Mouse (Mus musculus) spleen, adult 2 months (tissue): Measurements from ENCODE around the gene Gm379. TPM values are rescaled to one million over a fixed set of nuclear protein-coding genes. Genes with fewer than 3 reads are reported as not detected.

Experiments
- DNase-seq, 2 experiments: peaks; one replicate each; pipeline versions ENCODE4 v3.0.0 to v3.0.0-alpha.2; 2012 to 2021; ENCODE audit warnings: low spot score in 2 of 2, low read depth in 1 of 2
- H3K27ac ChIP-seq: fragments of 200-500 bp; 2 replicates; pipeline ENCODE4 v1.5.1; 2012; ENCODE audit warnings: low read length, inconsistent platforms; ENCODE audit not compliant: insufficient read depth
- H3K27me3 ChIP-seq: fragments of 200-500 bp; 2 replicates; pipeline ENCODE4 v1.6.1; 2012; ENCODE audit warnings: mild to moderate bottlenecking, moderate library complexity, low read length, inconsistent platforms; ENCODE audit not compliant: control insufficient read depth, insufficient read depth
- H3K36me3 ChIP-seq: fragments of 200-500 bp; 2 replicates; pipeline ENCODE4 v1.6.1; 2012; ENCODE audit warnings: mild to moderate bottlenecking, low read length, inconsistent platforms; ENCODE audit not compliant: control insufficient read depth, insufficient read depth
- H3K4me1 ChIP-seq: fragments of 200-500 bp; 2 replicates; pipeline ENCODE4 v1.6.1; 2011; ENCODE audit warnings: inconsistent platforms; ENCODE audit not compliant: control insufficient read depth, insufficient read depth, insufficient read length
- H3K4me3 ChIP-seq: fragments of 200-500 bp; 2 replicates; pipeline ENCODE4 v1.5.1; 2011; ENCODE audit warnings: mild to moderate bottlenecking, inconsistent platforms; ENCODE audit not compliant: insufficient read depth, insufficient read length; ENCODE audit errors: extremely low read depth
- CTCF ChIP-seq: fragments of 200-500 bp; IDR thresholded peaks from 2 replicates; pipeline ENCODE4 v1.5.1; 2011; ENCODE audit warnings: mild to moderate bottlenecking, inconsistent platforms; ENCODE audit not compliant: insufficient read depth, insufficient read length, insufficient replicate concordance; ENCODE audit errors: extremely low read depth
- POLR2A ChIP-seq: fragments of 200-500 bp; IDR thresholded peaks from 2 replicates; pipeline ENCODE4 v1.6.1; 2011; ENCODE audit warnings: low read depth, low read length, inconsistent platforms
- WGBS: fragments of 180-500 bp; shearing (Covaris S2); methylation state at CpG from one replicate; pipeline ENCODE4 v1.1.7; 2018; 5-methylcytosine and 5-hydroxymethylcytosine counted together
- polyA plus RNA-seq: library from polyadenylated mRNA; depleted of rRNA; stranded (reverse); fragments of >200 nt; gene quantifications from 2 replicates; pipeline ENCODE4 v1.2.3, GENCODE M21; 2012; rRNA removed

Gene Gm379
- not detected in 2 replicates for polyA plus RNA-seq

GRCm38 (mm10) chrX:108664885-108665284 is at the start of gene Gm379:
TSS of gene Gm379 (minus strand) at chrX:108664891.
- Histone ChIP-seq H3K27ac (no peak within 1 kb of the TSS), H3K27me3 (no peaks in the 10 kb centered on the region), H3K4me3 (no peak within 1 kb of the TSS), H3K4me1 (no peaks in the 10 kb centered on the region), H3K36me3 (no peaks in the 10 kb centered on the region)
- TF ChIP-seq POLR2A (no peak), CTCF (no peak)
- DNase-seq, result no peak
- WGBS, result 46% methylated on average over 2 of the region's 2 CpGs

GRCm38 (mm10) chrX:108704312-108704711 is 39.6 kb upstream of the Gm379 start:
- H3K36me3 ChIP-seq, result no peaks in the 10 kb centered on the region
- H3K4me3 ChIP-seq, result no peak overlapping the region
- no peaks in the 10 kb centered on the region for H3K4me1 ChIP-seq
- WGBS, result 89% methylated on average over 2 of the region's 2 CpGs
- no peak overlapping the region for H3K27ac ChIP-seq
- TF ChIP-seq POLR2A, result no peak
- no peak for TF ChIP-seq CTCF
- DNase-seq, result no peak
- no peaks in the 10 kb centered on the region for H3K27me3 ChIP-seq

DNA sequence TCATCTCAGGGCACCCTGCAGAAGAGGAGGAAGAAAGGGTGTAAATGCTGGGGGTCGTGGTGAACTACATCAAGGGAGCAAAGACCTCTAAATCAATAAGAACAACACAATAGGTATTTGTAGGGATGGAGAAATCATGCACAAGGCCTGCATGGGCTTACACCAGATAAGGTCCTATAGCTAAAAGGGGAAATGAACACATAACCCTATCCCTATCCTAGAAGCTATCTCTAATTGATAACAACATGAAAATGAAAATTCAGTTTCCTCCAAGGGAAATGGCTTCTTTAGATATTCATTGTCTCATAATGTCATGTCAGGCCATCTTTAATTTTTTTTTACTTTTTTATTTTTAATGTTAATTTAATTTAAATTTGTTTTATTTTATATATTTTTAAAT is 4.2 kb upstream of the Gm379 start:
- H3K4me3 ChIP-seq, result no peak overlapping the region
- no peaks in the 10 kb centered on the region for H3K27me3 ChIP-seq
- no peaks in the 10 kb centered on the region for H3K36me3 ChIP-seq
- H3K4me1 ChIP-seq, result no peaks in the 10 kb centered on the region
- no peak overlapping the region for H3K27ac ChIP-seq
- WGBS, result 48% methylated on average over 1 of the region's 1 CpGs
- TF ChIP-seq POLR2A (no peak), CTCF (no peak)
- DNase-seq, result no peak

GRCm38 (mm10) chrX:108621991-108622390 is 42.7 kb downstream of the Gm379 start:
- Histone ChIP-seq H3K4me1 (no peaks in the 10 kb centered on the region), H3K4me3 (no peak overlapping the region), H3K27me3 (no peaks in the 10 kb centered on the region), H3K36me3 (no peaks in the 10 kb centered on the region), H3K27ac (no peak overlapping the region)
- DNase-seq, result no peak
- 54% methylated on average over 1 of the region's 1 CpGs for WGBS
- TF ChIP-seq POLR2A (no peak), CTCF (no peak)

GRCm38 (mm10) chrX:108620886-108621285 is 43.8 kb downstream of the Gm379 start:
- TF ChIP-seq POLR2A, result no peak
- TF ChIP-seq CTCF, result no peak
- DNase-seq, result no peak
- H3K36me3 ChIP-seq, result no peaks in the 10 kb centered on the region
- H3K4me3 ChIP-seq, result no peak overlapping the region
- no peaks in the 10 kb centered on the region for H3K27me3 ChIP-seq
- 89% methylated on average over 1 of the region's 1 CpGs for WGBS
- no peak overlapping the region for H3K27ac ChIP-seq
- no peaks in the 10 kb centered on the region for H3K4me1 ChIP-seq

Other genes with a start within 250 kb of the Gm379 start
- gene Brwd3, start 169.5 kb upstream of the Gm379 start, polyA plus RNA-seq, result 0.42 and 0.53 TPM in 2 replicates